Mouse (Mus musculus) layer of hippocampus, adult 11-12 months (tissue): ENCODE data around the gene Ppm1l.
"Not testable (repeated sequence)": the region's sequence is repeated elsewhere in the genome, so short reads cannot be mapped to it uniquely, and the experiment has no call there.

Experiments used
- DNase-seq: peaks from one replicate; pipeline ENCODE4 v3.0.0; 2022; ENCODE audit warnings: low spot score

Ppm1l gene

GRCm38 (mm10) chr3:69373544-69374306 is 57.1 kb downstream of the Ppm1l start:
- DNase-seq, result peak; percentile 52

DNA sequence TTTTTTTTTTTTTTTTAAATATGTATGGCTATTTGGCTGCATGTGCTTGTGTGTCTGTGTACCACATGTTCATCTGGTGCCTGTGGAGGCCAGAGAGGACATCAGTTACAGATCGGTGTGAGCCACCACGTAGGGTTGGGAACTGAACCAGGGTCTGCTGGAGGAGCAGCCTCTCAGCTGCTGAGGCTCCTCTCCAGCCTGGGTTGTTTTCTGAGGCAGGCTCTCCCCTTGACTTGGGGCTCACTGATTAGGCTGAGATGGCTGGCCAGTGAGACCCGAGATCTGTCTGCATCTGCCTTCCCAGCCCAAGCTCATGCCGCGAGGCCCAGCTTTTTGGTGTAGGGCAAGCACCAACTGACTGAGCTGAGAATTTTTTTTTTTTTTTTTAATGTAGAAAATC is 57.9 kb downstream of the Ppm1l start:
- DNase-seq, result no peak

GRCm38 (mm10) chr3:69374983-69375382 is 58.3 kb downstream of the Ppm1l start:
- no peak for DNase-seq

DNA sequence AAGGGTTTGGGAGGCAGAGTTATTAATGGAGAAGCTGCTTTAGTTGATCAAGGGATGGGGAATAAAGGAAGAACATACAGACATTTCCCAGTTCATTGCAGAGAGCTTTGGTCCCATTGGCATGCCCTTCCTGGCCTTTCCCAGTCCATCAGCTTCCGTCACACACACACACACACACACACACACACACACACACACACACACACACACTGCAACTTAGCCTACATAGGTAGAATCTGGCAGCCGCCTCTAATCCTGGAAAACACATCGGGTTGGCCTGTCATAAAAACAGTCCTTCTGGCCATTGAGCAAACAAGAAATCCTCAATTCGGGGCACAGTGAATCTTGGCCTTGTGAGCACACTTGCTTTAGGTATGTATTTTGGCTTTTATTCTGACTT is 64.6 kb downstream of the Ppm1l start:
- DNase-seq, result no peak

DNA sequence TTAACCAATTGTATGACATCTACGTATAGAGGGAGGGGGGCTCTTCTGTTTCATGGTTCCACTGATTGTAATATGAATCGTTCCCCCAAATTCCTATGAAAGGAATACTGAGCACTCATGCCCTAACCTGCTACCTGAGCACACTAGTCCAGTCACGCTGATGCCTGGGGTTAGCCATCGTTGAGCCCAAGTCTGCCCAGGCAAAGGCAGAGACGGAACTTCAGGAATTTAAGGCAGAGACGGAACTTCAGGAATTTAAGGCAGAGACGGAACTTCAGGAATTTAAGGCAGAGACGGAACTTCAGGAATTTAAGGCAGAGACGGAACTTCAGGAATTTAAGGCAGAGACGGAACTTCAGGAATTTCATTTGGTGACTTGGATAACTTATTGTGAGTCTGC is 75.2 kb downstream of the Ppm1l start:
- DNase-seq, result not testable (repeated sequence)

DNA sequence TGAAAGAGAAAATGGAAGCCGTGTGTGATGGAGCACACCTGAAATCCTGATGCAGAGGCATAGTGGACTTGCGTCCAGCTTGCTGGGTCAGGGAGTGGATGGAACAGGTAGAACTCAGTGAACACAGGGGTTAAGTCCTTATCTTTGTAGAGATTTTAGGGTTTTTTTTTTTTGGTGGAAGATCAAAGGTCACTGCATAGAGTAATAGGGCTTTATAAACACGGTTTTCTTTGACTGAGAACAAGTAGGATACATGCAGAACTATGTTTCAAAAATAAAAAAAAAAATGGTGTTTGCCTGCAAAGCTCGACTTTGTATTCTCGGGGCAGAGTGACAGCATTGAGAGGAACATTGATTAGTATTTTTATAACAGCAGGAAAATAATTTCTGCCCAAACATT is 75.6 kb downstream of the Ppm1l start:
- no peak for DNase-seq

DNA sequence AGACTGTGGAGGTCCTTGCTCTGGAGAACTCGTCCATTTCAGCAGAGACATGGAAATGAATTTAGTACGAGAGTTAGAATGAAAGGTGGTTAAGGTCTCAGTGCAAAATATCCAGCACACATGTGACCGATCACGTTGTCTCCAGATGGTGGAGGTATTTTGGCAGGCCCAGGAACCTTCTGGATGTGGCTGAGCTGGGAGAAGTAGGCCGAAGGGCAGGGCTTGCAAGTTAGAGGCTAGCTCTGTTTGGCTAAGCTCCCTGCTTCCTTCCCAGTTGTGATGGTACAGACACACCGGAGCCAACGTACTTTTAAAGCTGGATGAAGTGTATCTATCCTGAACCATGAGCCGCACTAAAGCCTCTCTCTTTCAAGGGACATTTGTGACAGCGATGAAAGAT is 76.4 kb downstream of the Ppm1l start:
- no peak for DNase-seq

GRCm38 (mm10) chr3:69393991-69394390 is 77.3 kb downstream of the Ppm1l start:
- DNase-seq, result no peak

GRCm38 (mm10) chr3:69395084-69395483 is 78.4 kb downstream of the Ppm1l start:
- no peak for DNase-seq

DNA sequence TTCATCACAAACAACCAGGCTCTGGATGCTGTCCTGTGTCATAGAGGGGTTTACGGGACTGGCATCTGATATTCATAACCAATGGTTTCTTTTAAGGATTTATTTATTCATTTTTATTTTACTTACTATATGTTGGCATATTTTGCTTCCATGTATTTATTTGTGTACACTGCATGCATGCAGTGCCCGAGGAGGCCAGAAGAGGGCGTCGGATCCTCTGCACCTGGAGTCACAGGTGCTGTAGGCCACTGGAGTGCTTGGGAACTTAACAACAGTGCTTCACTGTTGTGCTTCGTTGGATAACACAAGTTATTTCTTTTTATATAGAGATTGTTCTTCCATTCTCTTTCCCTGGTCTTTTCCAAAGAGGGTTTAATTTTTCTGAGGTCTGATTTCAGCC is 81.1 kb downstream of the Ppm1l start:
- no peak for DNase-seq

GRCm38 (mm10) chr3:69399336-69399735 is 82.7 kb downstream of the Ppm1l start:
- DNase-seq, result no peak

GRCm38 (mm10) chr3:69403196-69403595 is 86.5 kb downstream of the Ppm1l start:
- no peak for DNase-seq

GRCm38 (mm10) chr3:69406210-69406895 is 89.7 kb downstream of the Ppm1l start:
- DNase-seq, result no peak

GRCm38 (mm10) chr3:69408064-69408463 is 91.4 kb downstream of the Ppm1l start:
- DNase-seq, result no peak

DNA sequence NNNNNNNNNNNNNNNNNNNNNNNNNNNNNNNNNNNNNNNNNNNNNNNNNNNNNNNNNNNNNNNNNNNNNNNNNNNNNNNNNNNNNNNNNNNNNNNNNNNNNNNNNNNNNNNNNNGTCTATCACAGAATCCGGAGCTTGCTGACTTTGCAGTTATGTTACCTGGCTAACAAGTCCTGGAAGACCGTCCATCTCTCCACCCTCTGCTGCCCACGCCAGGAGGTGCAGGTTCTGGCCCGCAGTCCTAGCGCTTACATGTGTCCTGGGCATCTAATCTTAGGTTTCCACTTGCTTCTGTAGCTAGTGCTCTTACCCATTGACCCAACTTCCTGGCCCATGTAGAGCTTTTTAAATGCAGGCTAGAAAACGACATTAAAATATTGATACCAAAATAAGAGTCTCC is 99.5 kb downstream of the Ppm1l start:
- no peak for DNase-seq

GRCm38 (mm10) chr3:69422741-69423140 is 106.1 kb downstream of the Ppm1l start:
- DNase-seq, result no peak

DNA sequence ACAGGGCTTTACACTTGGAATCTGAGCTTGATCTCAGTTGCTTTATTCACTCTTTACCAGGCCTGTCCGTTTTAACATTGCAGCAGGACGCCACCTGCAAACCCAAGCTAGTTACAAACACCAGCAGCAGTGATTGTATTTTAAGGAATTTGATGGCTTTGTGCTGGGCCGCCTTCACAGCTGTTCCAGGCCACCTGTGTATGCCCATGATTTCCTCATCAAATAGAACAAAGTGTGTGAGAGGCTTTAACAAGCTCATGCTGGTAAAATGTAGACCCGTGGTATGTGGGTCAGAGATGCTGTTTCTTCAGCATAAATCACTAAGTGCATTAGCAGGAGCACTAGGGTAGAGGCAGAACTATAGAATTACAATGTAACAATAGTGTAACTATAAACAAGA is 106.7 kb downstream of the Ppm1l start:
- no peak for DNase-seq

DNA sequence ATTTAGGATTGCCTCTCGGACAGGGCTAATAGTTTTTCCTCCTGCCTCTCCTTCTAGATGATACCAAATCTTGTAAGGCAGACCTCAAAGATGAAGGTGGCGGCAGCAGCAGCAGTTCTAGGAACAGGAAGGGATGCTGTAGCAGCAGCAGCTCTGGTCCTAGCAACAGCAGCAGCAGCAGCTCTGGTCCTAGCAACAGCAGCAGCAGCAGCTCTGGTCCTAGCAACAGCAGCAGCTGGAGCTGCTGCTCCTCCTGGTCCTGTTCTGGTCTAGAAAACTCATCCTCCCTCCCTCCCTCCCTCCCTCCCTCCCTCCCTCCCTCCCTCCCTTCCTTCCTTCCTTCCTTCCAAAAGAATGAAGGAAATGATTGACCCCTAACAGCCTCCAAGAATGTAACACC is 108.1 kb downstream of the Ppm1l start:
- DNase-seq, result not testable (repeated sequence)

DNA sequence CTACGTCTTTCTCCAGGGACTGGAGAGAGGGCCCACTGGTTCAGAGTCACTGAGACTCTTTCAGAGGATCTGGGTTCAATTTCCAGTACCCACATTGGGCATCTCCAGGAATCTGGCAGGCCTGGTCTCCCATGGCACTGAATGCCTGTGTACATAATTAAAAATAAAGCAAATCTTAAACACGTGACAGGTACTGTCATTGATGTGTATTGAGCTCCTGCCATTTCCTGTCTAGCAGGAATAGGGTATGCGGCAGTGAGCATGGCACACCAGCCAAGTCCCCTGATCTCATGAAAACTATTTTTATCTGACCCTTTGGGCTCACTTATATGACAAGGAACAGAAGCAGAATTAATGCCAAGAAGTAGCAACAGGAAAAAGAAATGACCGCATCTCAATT is 110.6 kb downstream of the Ppm1l start:
- DNase-seq, result no peak

- no peak for DNase-seq
These were observed 111.6 kb downstream of the Ppm1l start for GRCm38 (mm10) chr3:69428221-69428620.

GRCm38 (mm10) chr3:69429319-69429718 is 112.7 kb downstream of the Ppm1l start:
- no peak for DNase-seq

GRCm38 (mm10) chr3:69433580-69433979 is 116.9 kb downstream of the Ppm1l start:
- DNase-seq, result no peak

DNA sequence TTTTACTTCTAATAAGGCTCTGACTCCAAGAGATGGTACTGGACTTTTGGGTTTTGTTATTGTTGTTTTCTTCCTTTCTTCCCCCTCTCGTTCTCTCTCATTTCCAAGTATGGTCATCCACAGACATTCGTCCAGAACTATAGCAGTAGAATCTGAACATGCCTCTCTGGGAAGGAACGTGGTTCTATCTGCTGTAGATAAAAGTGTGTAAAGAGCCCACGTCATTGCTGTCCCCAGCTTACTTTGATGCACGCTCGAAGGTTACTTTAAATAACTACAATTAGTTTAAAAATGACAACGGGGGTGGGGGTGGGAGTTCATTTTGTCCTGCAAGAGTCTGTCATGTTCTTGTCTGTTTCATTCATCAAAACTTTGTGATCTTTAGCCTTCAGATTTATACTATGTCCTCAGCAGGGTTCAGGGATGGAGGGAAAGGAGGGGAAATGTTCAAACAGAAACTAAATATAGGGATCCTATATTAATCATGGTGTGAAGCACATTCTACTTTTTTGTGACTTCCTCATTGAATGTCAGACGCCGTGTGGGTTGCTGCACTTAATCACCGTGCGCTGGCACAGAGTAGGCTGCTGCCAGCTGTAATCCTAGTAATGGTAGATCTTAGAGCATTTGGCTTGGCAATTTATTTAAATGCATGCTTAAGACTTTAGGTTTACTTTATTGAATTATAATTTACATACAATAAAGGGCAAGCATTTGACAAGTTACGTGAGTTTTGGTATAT is 122.3 kb downstream of the Ppm1l start:
- peak; percentile 42 for DNase-seq
